Mouse (Mus musculus): ENCODE measurements around the gene Aff1. TPM values are rescaled to one million over a fixed set of nuclear protein-coding genes. Genes with fewer than 3 reads are reported as not detected.

Aff1 gene
- polyA plus RNA-seq, 1 experiment from 2014 or later, result 1.2 TPM

GRCm38 (mm10) chr5:103788476-103788875, 96.3 kb downstream of the Aff1 start:
- H3K4me1 ChIP-seq, result peaks cover 19% of the 10 kb centered on the region
- H3K9ac ChIP-seq (replicated peaks), result no peak overlapping the region
- WGBS, result 32% methylated on average over 6 of the region's 6 CpGs
- no peak for ATAC-seq (replicated peaks)
- no peak overlapping the region for H3K4me2 ChIP-seq (replicated peaks)
- H3K4me3 ChIP-seq, result no peak overlapping the region
- H3K9me3 ChIP-seq, result no peaks in the 10 kb centered on the region
- H3K27me3 ChIP-seq, result no peaks in the 10 kb centered on the region
- H3K27ac ChIP-seq (replicated peaks), result no peak overlapping the region
- no peaks in the 10 kb centered on the region for H3K36me3 ChIP-seq

- Histone ChIP-seq H3K36me3 (no peaks in the 10 kb centered on the region), H3K9me3 (no peaks in the 10 kb centered on the region), H3K27ac (replicated peaks) (peak overlapping the region; percentile 58), H3K4me2 (replicated peaks) (no peak overlapping the region), H3K4me3 (no peak overlapping the region), H3K9ac (replicated peaks) (no peak overlapping the region), H3K27me3 (no peaks in the 10 kb centered on the region), H3K4me1 (peaks cover 19% of the 10 kb centered on the region)
- ATAC-seq (replicated peaks), result peak; percentile 76
- WGBS, result 21% methylated on average over 2 of the region's 2 CpGs
Measured at GRCm38 (mm10) chr5:103788976-103789375, 96.8 kb downstream of the Aff1 start.

- H3K4me3 ChIP-seq, result no peak overlapping the region
- no peak overlapping the region for H3K9ac ChIP-seq (replicated peaks)
- 72% methylated on average over 9 of the region's 9 CpGs for WGBS
- no peaks in the 10 kb centered on the region for H3K27me3 ChIP-seq
- no peak overlapping the region for H3K4me2 ChIP-seq (replicated peaks)
- ATAC-seq (replicated peaks), result peak; percentile 83
- H3K4me1 ChIP-seq, result peaks cover 19% of the 10 kb centered on the region
- H3K36me3 ChIP-seq, result no peaks in the 10 kb centered on the region
- no peaks in the 10 kb centered on the region for H3K9me3 ChIP-seq
- H3K27ac ChIP-seq (replicated peaks), result peak overlapping the region; percentile 58
Measured at GRCm38 (mm10) chr5:103789619-103790116, 97.5 kb downstream of the Aff1 start.

- WGBS, result 89% methylated on average over 7 of the region's 7 CpGs
- no peak overlapping the region for H3K27ac ChIP-seq (replicated peaks)
Measured at GRCm38 (mm10) chr5:103791741-103792140, 99.6 kb downstream of the Aff1 start.

GRCm38 (mm10) chr5:103795121-103795520, 102.9 kb downstream of the Aff1 start:
- Histone ChIP-seq H3K9me3 (no peaks in the 10 kb centered on the region), H3K4me1 (peaks cover 15% of the 10 kb centered on the region), H3K27ac (replicated peaks) (no peak overlapping the region), H3K4me3 (no peak overlapping the region), H3K27me3 (no peaks in the 10 kb centered on the region), H3K4me2 (replicated peaks) (no peak overlapping the region), H3K36me3 (no peaks in the 10 kb centered on the region), H3K9ac (replicated peaks) (no peak overlapping the region)
- ATAC-seq (replicated peaks), result no peak
- WGBS, result 88% methylated on average over 5 of the region's 5 CpGs

More at GRCm38 (mm10) chr5:103791741-103792140, 99.6 kb downstream of the Aff1 start:
- H3K4me1 ChIP-seq, result peaks cover 19% of the 10 kb centered on the region
- H3K27me3 ChIP-seq, result no peaks in the 10 kb centered on the region
- no peaks in the 10 kb centered on the region for H3K9me3 ChIP-seq
- no peak for ATAC-seq (replicated peaks)
- H3K4me3 ChIP-seq, result no peak overlapping the region
- no peaks in the 10 kb centered on the region for H3K36me3 ChIP-seq
- H3K4me2 ChIP-seq (replicated peaks), result no peak overlapping the region
- H3K9ac ChIP-seq (replicated peaks), result no peak overlapping the region

GRCm38 (mm10) chr5:103796035-103796434, 103.9 kb downstream of the Aff1 start:
- Histone ChIP-seq H3K9ac (replicated peaks) (no peak overlapping the region), H3K4me2 (replicated peaks) (no peak overlapping the region), H3K36me3 (no peaks in the 10 kb centered on the region), H3K27ac (replicated peaks) (no peak overlapping the region), H3K27me3 (no peaks in the 10 kb centered on the region), H3K4me1 (peaks cover 13% of the 10 kb centered on the region), H3K9me3 (no peaks in the 10 kb centered on the region), H3K4me3 (no peak overlapping the region)
- WGBS, result 86% methylated on average over 3 of the region's 3 CpGs
- ATAC-seq (replicated peaks), result no peak

- no peak overlapping the region for H3K4me3 ChIP-seq
- 41% methylated on average over 10 of the region's 10 CpGs for WGBS
- no peaks in the 10 kb centered on the region for H3K9me3 ChIP-seq
- peaks cover 13% of the 10 kb centered on the region for H3K4me1 ChIP-seq
- H3K27me3 ChIP-seq, result no peaks in the 10 kb centered on the region
- peak overlapping the region; percentile 38; the same call in 1 of the 2 replicates for H3K27ac ChIP-seq (replicated peaks)
- no peak overlapping the region for H3K4me2 ChIP-seq (replicated peaks)
- H3K36me3 ChIP-seq, result no peaks in the 10 kb centered on the region
- ATAC-seq (replicated peaks), result peak; percentile 79
- H3K9ac ChIP-seq (replicated peaks), result no peak overlapping the region
Measured at GRCm38 (mm10) chr5:103797774-103798173, 105.6 kb downstream of the Aff1 start.

GRCm38 (mm10) chr5:103799438-103799837, 107.3 kb downstream of the Aff1 start:
- ATAC-seq (replicated peaks), result no peak
- Histone ChIP-seq H3K9ac (replicated peaks) (no peak overlapping the region), H3K4me3 (no peak overlapping the region)

GRCm38 (mm10) chr5:103800009-103800408, 107.8 kb downstream of the Aff1 start:
- Histone ChIP-seq H3K4me3 (no peak overlapping the region), H3K4me2 (replicated peaks) (no peak overlapping the region), H3K9me3 (no peaks in the 10 kb centered on the region), H3K27me3 (no peaks in the 10 kb centered on the region), H3K27ac (replicated peaks) (no peak overlapping the region), H3K36me3 (no peaks in the 10 kb centered on the region), H3K4me1 (peaks cover 25% of the 10 kb centered on the region), H3K9ac (replicated peaks) (no peak overlapping the region)
- WGBS, result 54% methylated on average over 5 of the region's 5 CpGs
- ATAC-seq (replicated peaks), result no peak

More at GRCm38 (mm10) chr5:103799438-103799837, 107.3 kb downstream of the Aff1 start:
- 78% methylated on average over 3 of the region's 3 CpGs for WGBS
- H3K27me3 ChIP-seq, result no peaks in the 10 kb centered on the region
- H3K9me3 ChIP-seq, result no peaks in the 10 kb centered on the region
- H3K36me3 ChIP-seq, result no peaks in the 10 kb centered on the region
- H3K4me1 ChIP-seq, result peaks cover 25% of the 10 kb centered on the region
- H3K4me2 ChIP-seq (replicated peaks), result no peak overlapping the region
- H3K27ac ChIP-seq (replicated peaks), result no peak overlapping the region

GRCm38 (mm10) chr5:103803386-103803785, 111.2 kb downstream of the Aff1 start:
- Histone ChIP-seq H3K9me3 (no peaks in the 10 kb centered on the region), H3K4me2 (replicated peaks) (no peak overlapping the region), H3K27me3 (no peaks in the 10 kb centered on the region), H3K4me3 (no peak overlapping the region), H3K36me3 (no peaks in the 10 kb centered on the region), H3K9ac (replicated peaks) (no peak overlapping the region), H3K27ac (replicated peaks) (no peak overlapping the region), H3K4me1 (peaks cover 12% of the 10 kb centered on the region)
- 62% methylated on average over 5 of the region's 5 CpGs for WGBS
- no peak for ATAC-seq (replicated peaks)

GRCm38 (mm10) chr5:103803927-103804590, 111.9 kb downstream of the Aff1 start:
- ATAC-seq (replicated peaks), result peak; percentile 89
- Histone ChIP-seq H3K27ac (replicated peaks) (peak overlapping the region; percentile 61), H3K27me3 (no peaks in the 10 kb centered on the region), H3K4me2 (replicated peaks) (no peak overlapping the region), H3K36me3 (no peaks in the 10 kb centered on the region), H3K9ac (replicated peaks) (no peak overlapping the region), H3K9me3 (no peaks in the 10 kb centered on the region), H3K4me1 (peaks cover 12% of the 10 kb centered on the region), H3K4me3 (no peak overlapping the region)
- 4% methylated on average over 8 of the region's 8 CpGs for WGBS

GRCm38 (mm10) chr5:103806851-103807578, 114.8 kb downstream of the Aff1 start:
- 86% methylated on average over 17 of the region's 17 CpGs for WGBS

More at GRCm38 (mm10) chr5:103806851-103807578, 114.8 kb downstream of the Aff1 start:
- no peak for ATAC-seq (replicated peaks)
- Histone ChIP-seq H3K4me2 (replicated peaks) (no peak overlapping the region), H3K9ac (replicated peaks) (no peak overlapping the region), H3K27me3 (no peaks in the 10 kb centered on the region), H3K36me3 (no peaks in the 10 kb centered on the region), H3K9me3 (no peaks in the 10 kb centered on the region), H3K27ac (replicated peaks) (no peak overlapping the region), H3K4me1 (peaks cover 12% of the 10 kb centered on the region), H3K4me3 (no peak overlapping the region)
